Mouse (Mus musculus): ENCODE measurements around the gene Lrp4. TPM values are rescaled to one million over a fixed set of nuclear protein-coding genes. Genes with fewer than 3 reads are reported as not detected.

Lrp4 gene
- total RNA-seq, 2 experiments from 2014 or later = 9.7 to 12.0 TPM

DNA sequence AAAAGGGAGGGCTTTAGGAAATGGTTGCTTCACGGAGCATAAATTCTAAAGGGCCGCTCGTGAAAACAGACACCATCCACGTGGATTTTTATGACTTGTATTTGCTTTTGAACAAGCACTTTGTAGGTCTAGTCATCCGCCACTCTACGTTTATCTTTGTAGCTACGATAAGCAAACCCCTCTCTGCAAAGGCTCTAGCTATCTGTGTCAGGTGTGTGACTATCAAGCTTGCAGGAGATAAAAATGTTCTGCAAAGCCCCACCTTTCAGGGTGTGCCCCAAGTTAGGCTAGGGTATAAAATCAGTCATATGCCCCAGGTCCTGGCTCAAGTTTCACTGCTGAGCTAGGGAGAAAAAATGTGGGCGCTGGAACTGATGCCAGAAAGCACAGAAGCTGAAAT lies 4.7 kb upstream of the Lrp4 start:
- DNase-seq (ENCODE audit: low spot score) = no peak
- intact Hi-C loops (cut with DNase I) = no loop called here

DNA sequence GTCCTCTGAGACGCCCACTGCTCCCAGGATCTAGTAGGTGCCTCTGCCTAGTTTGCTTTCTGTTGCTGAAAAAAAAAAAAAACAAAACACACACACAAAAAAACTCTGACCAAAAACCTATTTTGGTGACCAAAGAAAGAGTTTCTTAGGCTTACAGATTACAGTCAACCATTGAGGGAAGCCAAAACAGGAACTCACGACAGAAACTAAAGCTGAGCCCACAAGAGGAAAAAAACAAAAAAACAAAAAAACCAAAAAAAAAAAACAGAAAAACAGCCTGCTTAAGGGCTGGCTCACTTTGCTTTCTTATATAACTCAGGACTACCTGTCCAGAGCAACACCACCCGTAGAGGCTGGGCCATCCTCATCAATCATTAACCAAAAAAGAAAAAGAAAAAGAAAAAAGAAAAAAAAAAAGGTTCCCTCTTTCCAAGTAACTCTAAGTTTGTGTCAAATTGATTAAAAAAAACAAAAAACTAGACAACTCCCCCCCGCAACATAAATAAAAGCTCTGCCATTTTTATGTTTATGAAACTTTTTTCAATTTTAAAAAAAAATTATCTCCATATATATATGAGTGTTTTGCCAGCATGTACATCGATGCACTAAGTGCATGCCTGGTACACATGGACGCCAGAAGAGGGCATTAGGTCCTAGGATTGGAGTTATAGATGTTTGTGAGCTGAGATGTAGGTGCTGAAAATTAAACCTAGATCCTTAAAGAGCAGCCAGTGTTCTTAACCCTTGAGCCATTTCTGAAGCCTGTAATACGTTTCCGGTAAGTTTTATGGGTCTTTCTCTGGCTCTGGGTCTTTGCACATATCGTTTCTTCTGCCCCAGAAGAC lies 3.9 kb upstream of the Lrp4 start:
- intact Hi-C loops (cut with DNase I) = no loop called here
- DNase-seq (ENCODE audit: low spot score) = no peak

GRCm38 (mm10) chr2:91454434-91454833 lies 2.9 kb upstream of the Lrp4 start:
- DNase-seq (ENCODE audit: low spot score) = no peak
- intact Hi-C loops (cut with DNase I) = no loop called here

DNA sequence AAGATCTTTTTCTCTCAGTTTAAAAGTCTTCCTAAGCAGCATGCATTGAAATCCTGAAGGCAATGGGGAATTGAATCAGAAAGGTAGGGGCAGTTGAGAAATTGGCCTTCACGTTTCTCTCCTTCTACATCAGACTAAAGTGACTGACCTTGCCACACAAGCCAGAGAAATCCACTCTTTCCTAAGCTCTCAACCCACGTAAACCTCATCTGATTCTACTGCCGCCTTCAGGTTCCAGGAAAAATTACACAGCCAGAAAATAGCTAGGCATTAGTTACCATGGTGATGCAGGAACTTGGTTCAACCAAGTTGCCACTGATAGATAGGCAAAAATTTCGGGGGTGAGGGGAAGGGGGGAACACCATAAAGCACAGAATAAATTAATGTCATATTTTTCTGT lies 1.5 kb upstream of the Lrp4 start:
- intact Hi-C loops (cut with DNase I) = no loop called here
- no peak for DNase-seq (ENCODE audit: low spot score)

DNA sequence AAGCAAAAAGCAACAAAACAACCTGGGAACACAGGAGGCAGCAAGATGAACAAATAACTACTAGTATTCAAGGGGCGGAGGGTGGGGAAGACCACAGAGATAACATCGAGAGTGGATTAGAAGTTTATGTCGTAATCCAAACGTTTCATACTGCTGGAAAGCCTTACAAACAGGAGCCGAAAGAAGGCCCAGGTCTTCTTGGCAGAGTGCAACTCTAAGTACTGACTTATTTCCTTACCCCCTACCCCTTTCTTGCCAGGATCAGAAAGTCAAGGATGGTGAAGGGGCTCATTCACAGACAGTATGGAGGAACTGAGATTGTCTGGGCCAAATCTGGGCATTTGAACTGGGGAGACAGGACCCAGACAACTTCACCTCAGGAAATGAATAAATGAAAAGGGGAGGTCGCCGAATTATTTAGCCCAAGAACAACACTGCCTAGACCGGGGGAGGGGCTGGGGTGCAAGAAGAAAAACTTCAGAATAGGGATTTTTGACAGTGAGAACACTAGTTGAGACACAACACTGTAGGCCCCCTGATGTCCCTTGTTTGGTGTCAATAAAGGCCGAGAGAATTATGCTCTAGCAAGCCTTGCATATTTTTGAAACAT lies 715 bp upstream of the Lrp4 start:
- no peak for DNase-seq (ENCODE audit: low spot score)
- intact Hi-C loops (cut with DNase I) = no loop called here

DNA sequence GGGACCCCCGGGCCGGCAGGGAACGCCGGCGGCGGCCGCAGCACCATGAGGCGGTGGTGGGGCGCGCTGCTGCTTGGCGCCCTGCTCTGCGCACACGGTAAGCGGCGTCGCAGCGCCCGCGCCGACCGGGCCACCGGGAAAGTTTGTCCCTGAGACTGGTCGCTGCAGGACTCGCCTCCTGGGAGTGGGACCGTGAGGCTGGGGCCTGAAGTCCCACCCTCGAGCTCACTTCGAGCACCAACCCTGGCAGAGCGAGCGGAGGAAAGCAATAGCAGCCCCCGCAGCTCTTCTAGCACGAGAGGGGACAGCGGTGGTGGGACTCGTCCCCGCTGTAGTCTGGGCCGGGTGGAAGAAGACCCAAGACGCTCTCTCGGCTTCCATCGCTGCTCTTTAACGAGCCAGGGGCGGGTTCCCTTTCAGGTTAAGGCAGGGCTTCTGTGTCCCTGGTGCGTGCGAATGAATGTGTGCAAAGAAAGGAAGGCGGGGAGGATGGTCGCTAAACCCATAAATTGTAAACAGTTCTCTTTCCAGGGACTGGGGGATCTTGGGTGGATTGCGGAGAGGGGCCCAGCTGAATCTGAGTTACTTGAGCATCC lies 443 bp downstream of the Lrp4 start:
- intact Hi-C loops (cut with DNase I) = loop anchor here (2.0 kb wide), 1 partner anchor 23 kb away; no protein-coding TSS in a partner anchor
- DNase-seq (ENCODE audit: low spot score) = no peak

DNA sequence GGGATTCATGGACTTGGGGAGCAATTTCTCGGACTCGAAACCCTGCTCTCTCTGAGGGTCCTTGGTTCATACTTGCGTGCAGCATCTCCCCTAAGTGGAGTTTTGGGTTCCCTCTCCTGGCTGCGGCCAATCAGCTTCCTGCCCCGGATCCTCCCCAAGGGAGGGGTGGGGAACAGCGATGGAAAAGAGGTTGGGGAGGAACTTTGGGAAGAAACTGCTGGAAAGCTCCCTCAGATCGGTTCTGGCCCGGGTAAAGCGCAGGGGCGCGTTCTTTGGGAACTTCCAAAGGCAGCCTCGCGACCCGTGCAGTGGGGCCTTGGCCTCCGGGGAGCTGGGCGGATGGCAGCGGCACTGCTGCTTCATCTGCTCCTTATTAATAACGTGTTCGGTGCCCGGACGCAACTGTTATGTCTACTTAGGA lies 951 bp downstream of the Lrp4 start:
- intact Hi-C loops (cut with DNase I) = loop anchor here (2.0 kb wide), 1 partner anchor 23 kb away; no protein-coding TSS in a partner anchor
- no peak for DNase-seq (ENCODE audit: low spot score)

GRCm38 (mm10) chr2:91458673-91459391 lies 1.5 kb downstream of the Lrp4 start:
- DNase-seq (ENCODE audit: low spot score) = no peak
- intact Hi-C loops (cut with DNase I) = loop anchor here (2.0 kb wide), 1 partner anchor 22 kb away; no protein-coding TSS in a partner anchor

- DNase-seq (ENCODE audit: low spot score) = no peak
- intact Hi-C loops (cut with DNase I) = no loop called here
These were observed 2.8 kb downstream of the Lrp4 start for GRCm38 (mm10) chr2:91460076-91460475.

- intact Hi-C loops (cut with DNase I) = no loop called here
- DNase-seq (ENCODE audit: low spot score) = no peak
These were observed 3.5 kb downstream of the Lrp4 start for GRCm38 (mm10) chr2:91460771-91461170.

DNA sequence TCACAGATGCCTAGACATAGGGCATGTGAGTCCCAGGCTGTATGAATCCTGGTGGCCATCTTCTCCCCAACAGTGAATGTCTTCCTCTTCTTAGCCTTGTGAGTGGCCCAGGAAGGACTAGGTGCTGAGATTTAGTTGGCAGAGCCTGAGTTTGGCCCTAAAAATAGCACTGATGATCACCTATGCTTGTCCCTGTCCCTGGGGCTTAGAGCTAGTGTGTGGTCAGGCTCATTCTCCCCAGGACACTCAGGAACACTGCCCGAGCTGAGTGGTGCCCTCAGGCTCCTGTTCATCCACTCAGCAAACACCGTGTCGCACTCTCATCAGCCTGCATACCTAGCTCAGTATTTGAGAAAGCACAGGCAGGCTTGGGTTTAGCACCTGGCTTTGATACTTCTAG lies 4.0 kb downstream of the Lrp4 start:
- DNase-seq (ENCODE audit: low spot score) = no peak
- intact Hi-C loops (cut with DNase I) = no loop called here

DNA sequence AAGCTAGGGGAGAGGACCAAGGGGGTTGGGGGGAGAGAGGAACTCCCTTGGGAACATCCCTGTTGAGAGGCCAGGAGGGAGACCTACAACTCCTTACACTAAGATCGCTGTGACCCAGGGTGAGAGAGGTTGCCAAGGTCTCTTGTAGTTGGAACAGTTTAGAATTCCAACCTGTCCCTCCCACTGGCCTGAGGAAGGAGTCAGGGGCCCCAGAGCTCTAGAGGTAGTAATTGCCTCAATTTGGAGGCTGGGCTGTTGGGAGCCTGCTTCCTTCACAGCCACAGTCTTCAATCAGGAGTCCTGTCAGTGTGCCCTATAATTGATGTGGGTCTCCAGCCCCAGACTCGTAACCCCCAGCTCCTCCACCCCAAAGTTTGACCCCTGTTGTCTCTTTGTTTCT lies 4.9 kb downstream of the Lrp4 start:
- intact Hi-C loops (cut with DNase I) = no loop called here
- DNase-seq (ENCODE audit: low spot score) = no peak

DNA sequence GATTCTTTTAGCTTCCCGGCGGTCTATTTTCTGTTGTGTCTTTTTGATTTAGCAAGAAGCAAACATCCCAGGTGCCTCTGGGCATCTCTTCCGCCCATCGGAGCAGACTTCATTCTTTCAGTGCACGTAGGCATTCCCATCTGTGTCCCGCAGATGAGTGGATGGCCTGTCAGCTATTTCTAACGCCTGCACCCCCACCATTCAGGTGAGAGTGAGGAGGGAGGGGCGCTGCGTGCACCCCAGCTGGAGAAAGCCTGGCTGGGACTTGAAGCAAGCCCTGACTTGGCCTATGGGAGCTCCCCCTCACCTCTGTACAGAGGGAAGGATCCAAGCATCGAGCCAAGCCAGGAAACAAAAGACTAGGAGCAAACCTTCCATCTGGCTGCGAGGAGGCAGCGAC lies 5.4 kb downstream of the Lrp4 start:
- intact Hi-C loops (cut with DNase I) = no loop called here
- no peak for DNase-seq (ENCODE audit: low spot score)

DNA sequence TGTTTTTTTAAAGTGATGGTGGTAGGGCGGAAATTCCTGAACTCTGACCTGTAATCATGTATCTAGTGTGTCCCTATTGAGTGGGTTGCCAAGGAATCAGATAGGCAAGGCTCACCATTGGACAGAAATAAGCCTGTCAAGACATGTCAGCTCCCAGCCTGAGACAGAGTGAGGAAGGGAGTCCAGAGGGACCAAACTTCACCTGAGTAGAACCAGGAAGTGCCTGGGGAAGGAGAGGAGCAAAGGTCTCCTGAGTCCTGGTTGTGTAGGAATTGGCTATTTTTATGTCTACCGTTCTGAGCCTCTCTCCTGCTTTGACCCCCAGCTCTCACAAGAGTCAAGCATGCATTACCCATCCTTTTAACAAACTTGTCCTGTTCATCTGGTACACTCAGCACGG lies 8.6 kb downstream of the Lrp4 start:
- intact Hi-C loops (cut with DNase I) = no loop called here
- no peak for DNase-seq (ENCODE audit: low spot score)

- no peak for DNase-seq (ENCODE audit: low spot score)
- intact Hi-C loops (cut with DNase I) = no loop called here
These were observed 10.3 kb downstream of the Lrp4 start for GRCm38 (mm10) chr2:91467613-91468012.

DNA sequence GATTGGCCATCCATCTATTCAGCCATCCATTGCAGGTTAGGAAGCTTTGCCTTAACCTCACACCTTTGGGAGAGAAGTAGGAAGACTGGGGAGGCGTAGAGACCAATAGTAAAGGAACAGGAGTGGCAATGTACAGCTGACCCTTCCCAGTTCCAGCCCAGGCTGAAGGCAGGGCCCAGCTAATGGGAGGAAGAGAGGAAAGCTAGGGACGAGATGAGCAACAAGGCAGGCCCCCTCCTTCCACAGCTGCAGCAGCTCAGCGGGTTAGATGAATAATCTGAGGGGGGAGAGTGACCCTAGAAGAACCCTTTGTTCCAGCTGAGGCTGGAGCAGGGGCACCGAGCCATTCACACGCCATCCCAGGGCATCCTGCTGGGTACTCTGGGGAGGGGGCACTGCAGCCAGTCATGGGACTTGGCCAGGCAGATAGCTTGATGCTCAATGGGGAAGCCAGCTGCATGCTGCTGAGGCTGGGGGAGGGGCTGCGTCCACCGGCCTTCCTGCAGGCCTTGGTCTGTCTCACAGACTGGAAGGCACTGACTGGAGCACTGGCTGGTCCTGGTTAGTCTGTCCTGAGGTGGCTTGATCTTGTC lies 12.8 kb downstream of the Lrp4 start:
- intact Hi-C loops (cut with DNase I) = no loop called here
- DNase-seq (ENCODE audit: low spot score) = no peak

- intact Hi-C loops (cut with DNase I) = no loop called here
- DNase-seq (ENCODE audit: low spot score) = no peak
These were observed 17.0 kb downstream of the Lrp4 start for GRCm38 (mm10) chr2:91474358-91474757.

DNA sequence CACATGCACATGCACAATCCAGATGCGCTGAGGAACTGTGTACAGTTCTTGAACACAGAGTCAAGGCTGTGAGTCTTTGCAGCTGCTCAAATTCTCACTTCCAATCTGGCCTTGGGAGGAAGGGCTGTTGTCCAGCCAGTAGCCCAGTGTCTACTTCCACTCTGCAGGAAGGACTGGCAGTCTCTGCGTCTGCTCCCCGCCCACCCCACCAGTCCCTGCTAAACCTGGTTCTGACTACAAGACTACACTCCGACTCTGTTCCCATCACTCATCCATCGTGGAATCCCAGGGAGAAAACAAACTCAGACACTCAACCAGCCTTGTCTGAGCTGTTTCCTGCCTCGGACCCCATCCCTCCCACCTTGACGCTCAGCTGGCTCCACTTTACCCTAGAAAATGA lies 18.5 kb downstream of the Lrp4 start:
- intact Hi-C loops (cut with DNase I) = no loop called here
- no peak for DNase-seq (ENCODE audit: low spot score)

GRCm38 (mm10) chr2:91476251-91476661 lies 18.9 kb downstream of the Lrp4 start:
- intact Hi-C loops (cut with DNase I) = no loop called here
- DNase-seq (ENCODE audit: low spot score) = peak; percentile 46

DNA sequence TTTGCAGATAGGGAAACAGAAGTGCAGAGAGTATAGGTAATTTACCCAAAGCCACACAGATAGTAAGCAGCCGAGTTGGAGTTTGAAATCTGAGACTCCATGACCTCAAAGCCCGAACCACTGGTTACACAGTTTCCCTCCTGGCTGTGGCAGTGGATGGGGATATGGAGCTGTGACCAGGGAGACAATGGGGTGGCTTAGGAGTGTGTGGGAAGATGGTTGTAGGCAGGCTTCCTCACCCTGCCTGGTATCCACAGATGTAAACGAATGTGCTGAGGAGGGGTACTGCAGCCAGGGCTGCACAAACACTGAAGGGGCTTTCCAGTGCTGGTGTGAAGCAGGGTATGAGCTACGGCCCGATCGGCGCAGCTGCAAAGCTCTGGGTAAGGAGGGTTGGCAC lies 19.5 kb downstream of the Lrp4 start:
- DNase-seq (ENCODE audit: low spot score) = no peak
- intact Hi-C loops (cut with DNase I) = no loop called here

Data from heart, postnatal 25 days (tissue).